Mouse (Mus musculus): ENCODE measurements around the gene Ficd. TPM values are rescaled to one million over a fixed set of nuclear protein-coding genes. Genes with fewer than 3 reads are reported as not detected.
"Not testable (repeated sequence)": the region's sequence is repeated elsewhere in the genome, so short reads cannot be mapped to it uniquely, and the experiment has no call there.

Ficd gene
- polyA plus RNA-seq, 1 experiment from 2014 or later = 2.8 TPM

GRCm38 (mm10) chr5:113776128-113776895, 40.7 kb downstream of the Ficd start:
- H3K4me1 ChIP-seq (ENCODE audit: control insufficient read depth, insufficient read depth, low read length) = peaks cover 4% of the 10 kb centered on the region
- ATAC-seq (replicated peaks; ENCODE audit: insufficient number of reproducible peaks, low FRiP score, low TSS enrichment) = no peak
- no peaks in the 10 kb centered on the region for H3K27me3 ChIP-seq (ENCODE audit: control insufficient read depth, insufficient read depth, low read length)
- WGBS (ENCODE audit: insufficient replicate concordance) = 92% methylated on average over 15 of the region's 15 CpGs
- H3K9me3 ChIP-seq (replicated peaks; ENCODE audit: control insufficient read depth, low read length) = 0 out of 2 replicates have a peak, but pooled peaks cover 3% of the 10 kb centered on the region
- peaks cover 10% of the 10 kb centered on the region for H3K36me3 ChIP-seq (ENCODE audit: control insufficient read depth, insufficient read depth, low read length)
- no peak overlapping the region for H3K9ac ChIP-seq (ENCODE audit: low read depth, low read length)
- H3K4me3 ChIP-seq (ENCODE audit: low read depth, low read length) = no peak overlapping the region
- H3K4me2 ChIP-seq = no peak overlapping the region
- H3K27ac ChIP-seq (ENCODE audit: low read depth, low read length) = no peak overlapping the region

- ATAC-seq (replicated peaks; ENCODE audit: insufficient number of reproducible peaks, low FRiP score, low TSS enrichment) = no peak
- peaks cover 10% of the 10 kb centered on the region for H3K36me3 ChIP-seq (ENCODE audit: control insufficient read depth, insufficient read depth, low read length)
- WGBS (ENCODE audit: insufficient replicate concordance) = 90% methylated on average over 8 of the region's 8 CpGs
- H3K27me3 ChIP-seq (ENCODE audit: control insufficient read depth, insufficient read depth, low read length) = no peaks in the 10 kb centered on the region
- H3K4me2 ChIP-seq = no peak overlapping the region
- H3K4me3 ChIP-seq (ENCODE audit: low read depth, low read length) = no peak overlapping the region
- no peak overlapping the region for H3K27ac ChIP-seq (ENCODE audit: low read depth, low read length)
- 0 out of 2 replicates have a peak, but pooled peaks cover 3% of the 10 kb centered on the region for H3K9me3 ChIP-seq (replicated peaks; ENCODE audit: control insufficient read depth, low read length)
- peaks cover 4% of the 10 kb centered on the region for H3K4me1 ChIP-seq (ENCODE audit: control insufficient read depth, insufficient read depth, low read length)
- H3K9ac ChIP-seq (ENCODE audit: low read depth, low read length) = no peak overlapping the region
Observed at GRCm38 (mm10) chr5:113776896-113777226, 41.3 kb downstream of the Ficd start.

GRCm38 (mm10) chr5:113777728-113778127, 42.1 kb downstream of the Ficd start:
- not testable (repeated sequence) for H3K4me2 ChIP-seq; H3K4me1 ChIP-seq (ENCODE audit: control insufficient read depth, insufficient read depth, low read length); H3K9me3 ChIP-seq (replicated peaks; ENCODE audit: control insufficient read depth, low read length); H3K4me3 ChIP-seq (ENCODE audit: low read depth, low read length); H3K27me3 ChIP-seq (ENCODE audit: control insufficient read depth, insufficient read depth, low read length); H3K36me3 ChIP-seq (ENCODE audit: control insufficient read depth, insufficient read depth, low read length); H3K27ac ChIP-seq (ENCODE audit: low read depth, low read length); ATAC-seq (replicated peaks; ENCODE audit: insufficient number of reproducible peaks, low FRiP score, low TSS enrichment); H3K9ac ChIP-seq (ENCODE audit: low read depth, low read length)
- 88% methylated on average over 8 of the region's 8 CpGs for WGBS (ENCODE audit: insufficient replicate concordance)

DNA sequence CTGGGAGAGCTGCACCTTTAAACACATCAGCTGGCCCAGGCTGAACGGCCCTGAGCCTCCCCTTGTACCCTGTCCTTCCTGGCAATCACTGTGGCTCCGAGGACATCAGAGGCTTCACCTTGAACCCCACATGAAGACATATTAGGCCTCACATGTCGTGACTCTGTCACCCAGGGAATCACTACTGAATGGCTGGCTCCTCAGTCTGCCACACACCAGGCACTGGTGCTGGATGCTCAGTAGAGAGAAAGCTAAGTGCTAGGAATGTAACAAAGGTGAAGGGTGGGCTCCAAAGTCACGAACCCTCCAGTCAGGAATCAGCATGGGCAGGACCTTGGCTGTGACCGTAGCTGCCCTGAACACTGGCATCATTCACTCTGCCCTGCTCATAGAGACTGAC, 44.0 kb downstream of the Ficd start:
- H3K4me3 ChIP-seq (ENCODE audit: low read depth, low read length) = no peak overlapping the region
- H3K36me3 ChIP-seq (ENCODE audit: control insufficient read depth, insufficient read depth, low read length) = peaks cover 6% of the 10 kb centered on the region; the same call in 1 of the 2 replicates
- 0 out of 2 replicates have a peak, but pooled peaks cover 3% of the 10 kb centered on the region for H3K9me3 ChIP-seq (replicated peaks; ENCODE audit: control insufficient read depth, low read length)
- no peak overlapping the region for H3K27ac ChIP-seq (ENCODE audit: low read depth, low read length)
- WGBS (ENCODE audit: insufficient replicate concordance) = 73% methylated on average over 5 of the region's 5 CpGs
- peaks cover 10% of the 10 kb centered on the region for H3K4me1 ChIP-seq (ENCODE audit: control insufficient read depth, insufficient read depth, low read length)
- H3K9ac ChIP-seq (ENCODE audit: low read depth, low read length) = no peak overlapping the region
- H3K4me2 ChIP-seq = no peak overlapping the region
- peaks cover 3% of the 10 kb centered on the region; the same call in 1 of the 2 replicates for H3K27me3 ChIP-seq (ENCODE audit: control insufficient read depth, insufficient read depth, low read length)
- no peak for ATAC-seq (replicated peaks; ENCODE audit: insufficient number of reproducible peaks, low FRiP score, low TSS enrichment)

- H3K36me3 ChIP-seq (ENCODE audit: control insufficient read depth, insufficient read depth, low read length) = peaks cover 6% of the 10 kb centered on the region; the same call in 1 of the 2 replicates
- no peak overlapping the region for H3K4me3 ChIP-seq (ENCODE audit: low read depth, low read length)
- H3K4me1 ChIP-seq (ENCODE audit: control insufficient read depth, insufficient read depth, low read length) = peaks cover 10% of the 10 kb centered on the region
- WGBS (ENCODE audit: insufficient replicate concordance) = 89% methylated on average over 3 of the region's 3 CpGs
- no peak overlapping the region for H3K9ac ChIP-seq (ENCODE audit: low read depth, low read length)
- no peak overlapping the region for H3K27ac ChIP-seq (ENCODE audit: low read depth, low read length)
- no peak overlapping the region for H3K4me2 ChIP-seq
- ATAC-seq (replicated peaks; ENCODE audit: insufficient number of reproducible peaks, low FRiP score, low TSS enrichment) = 0 out of 2 replicates have a peak, but pooled peaks have one; percentile 16
- H3K27me3 ChIP-seq (ENCODE audit: control insufficient read depth, insufficient read depth, low read length) = peaks cover 3% of the 10 kb centered on the region; the same call in 1 of the 2 replicates
- 0 out of 2 replicates have a peak, but pooled peaks cover 3% of the 10 kb centered on the region for H3K9me3 ChIP-seq (replicated peaks; ENCODE audit: control insufficient read depth, low read length)
Observed at GRCm38 (mm10) chr5:113780082-113780752, 44.6 kb downstream of the Ficd start.

GRCm38 (mm10) chr5:113780763-113781162, 45.2 kb downstream of the Ficd start:
- ATAC-seq (replicated peaks; ENCODE audit: insufficient number of reproducible peaks, low FRiP score, low TSS enrichment) = no peak
- no peak overlapping the region for H3K4me3 ChIP-seq (ENCODE audit: low read depth, low read length)
- H3K27ac ChIP-seq (ENCODE audit: low read depth, low read length) = no peak overlapping the region
- 85% methylated on average over 5 of the region's 5 CpGs for WGBS (ENCODE audit: insufficient replicate concordance)
- peaks cover 10% of the 10 kb centered on the region for H3K4me1 ChIP-seq (ENCODE audit: control insufficient read depth, insufficient read depth, low read length)
- no peak overlapping the region for H3K4me2 ChIP-seq
- no peak overlapping the region for H3K9ac ChIP-seq (ENCODE audit: low read depth, low read length)
- peaks cover 3% of the 10 kb centered on the region; the same call in 1 of the 2 replicates for H3K27me3 ChIP-seq (ENCODE audit: control insufficient read depth, insufficient read depth, low read length)
- 0 out of 2 replicates have a peak, but pooled peaks cover 3% of the 10 kb centered on the region for H3K9me3 ChIP-seq (replicated peaks; ENCODE audit: control insufficient read depth, low read length)
- peaks cover 6% of the 10 kb centered on the region; the same call in 1 of the 2 replicates for H3K36me3 ChIP-seq (ENCODE audit: control insufficient read depth, insufficient read depth, low read length)

DNA sequence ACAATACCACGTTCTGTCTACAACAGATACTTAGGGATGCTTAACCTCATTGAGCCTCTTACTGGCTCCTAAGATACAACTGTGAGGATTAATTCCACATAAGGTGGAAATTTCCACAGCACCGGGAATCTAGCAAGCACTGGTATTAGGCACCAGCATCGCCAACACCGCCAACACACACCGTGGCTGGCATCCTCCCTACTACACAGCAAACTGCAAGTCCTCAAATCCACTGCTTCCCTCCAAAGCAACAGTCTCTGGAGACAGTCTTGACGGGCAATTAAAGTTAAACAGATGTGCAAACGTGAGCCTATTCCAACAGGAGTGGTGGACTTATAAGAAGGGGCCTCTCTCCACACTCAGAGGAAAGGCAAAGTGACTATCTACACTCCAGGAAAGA, 45.7 kb downstream of the Ficd start:
- H3K27ac ChIP-seq (ENCODE audit: low read depth, low read length) = no peak overlapping the region
- H3K27me3 ChIP-seq (ENCODE audit: control insufficient read depth, insufficient read depth, low read length) = peaks cover 3% of the 10 kb centered on the region; the same call in 1 of the 2 replicates
- H3K4me3 ChIP-seq (ENCODE audit: low read depth, low read length) = no peak overlapping the region
- H3K4me2 ChIP-seq = no peak overlapping the region
- peaks cover 10% of the 10 kb centered on the region for H3K4me1 ChIP-seq (ENCODE audit: control insufficient read depth, insufficient read depth, low read length)
- H3K36me3 ChIP-seq (ENCODE audit: control insufficient read depth, insufficient read depth, low read length) = peaks cover 6% of the 10 kb centered on the region; the same call in 1 of the 2 replicates
- ATAC-seq (replicated peaks; ENCODE audit: insufficient number of reproducible peaks, low FRiP score, low TSS enrichment) = no peak
- 0 out of 2 replicates have a peak, but pooled peaks cover 3% of the 10 kb centered on the region for H3K9me3 ChIP-seq (replicated peaks; ENCODE audit: control insufficient read depth, low read length)
- 76% methylated on average over 7 of the region's 7 CpGs for WGBS (ENCODE audit: insufficient replicate concordance)
- H3K9ac ChIP-seq (ENCODE audit: low read depth, low read length) = no peak overlapping the region

GRCm38 (mm10) chr5:113781875-113782274, 46.3 kb downstream of the Ficd start:
- Histone ChIP-seq H3K4me1 (ENCODE audit: control insufficient read depth, insufficient read depth, low read length) (peaks cover 10% of the 10 kb centered on the region), H3K9me3 (replicated peaks; ENCODE audit: control insufficient read depth, low read length) (0 out of 2 replicates have a peak, but pooled peaks cover 3% of the 10 kb centered on the region), H3K36me3 (ENCODE audit: control insufficient read depth, insufficient read depth, low read length) (peaks cover 3% of the 10 kb centered on the region; the same call in 1 of the 2 replicates), H3K27ac (ENCODE audit: low read depth, low read length) (no peak overlapping the region), H3K27me3 (ENCODE audit: control insufficient read depth, insufficient read depth, low read length) (peaks cover 3% of the 10 kb centered on the region; the same call in 1 of the 2 replicates), H3K4me3 (ENCODE audit: low read depth, low read length) (no peak overlapping the region), H3K4me2 (no peak overlapping the region), H3K9ac (ENCODE audit: low read depth, low read length) (no peak overlapping the region)
- 78% methylated on average over 7 of the region's 7 CpGs for WGBS (ENCODE audit: insufficient replicate concordance)
- ATAC-seq (replicated peaks; ENCODE audit: insufficient number of reproducible peaks, low FRiP score, low TSS enrichment) = no peak

All from heart, embryonic 11.5 days (tissue).